Mouse (Mus musculus): ENCODE measurements around the gene Slc22a23. TPM values are rescaled to one million over a fixed set of nuclear protein-coding genes. Genes with fewer than 3 reads are reported as not detected.
A peak's percentile ranks its signal among the peaks of the same experiment; 100 is the strongest.

The Slc22a23 gene
- polyA plus RNA-seq, 1 experiment from 2014 or later: 12.8 TPM

DNA sequence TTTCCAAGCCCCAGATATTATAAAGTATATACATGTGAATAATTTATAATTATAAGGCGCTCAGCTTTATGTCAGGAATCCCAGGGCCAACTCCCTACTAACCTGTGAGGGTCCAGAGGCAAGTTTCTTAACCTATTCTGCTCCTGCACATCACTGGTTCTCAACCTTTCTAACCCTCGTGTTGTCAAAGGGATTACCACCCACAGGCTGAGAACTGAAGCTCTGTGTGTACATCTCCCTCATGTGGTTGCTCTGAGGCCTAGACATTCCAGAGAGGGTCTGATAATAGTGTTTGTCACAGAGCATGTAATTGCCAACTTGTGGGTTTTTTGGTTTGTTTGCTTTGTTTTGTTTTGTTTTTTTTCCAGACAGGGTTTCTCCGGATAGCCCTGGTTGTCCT is 198.1 kb downstream of the Slc22a23 start:
- H3K27me3 ChIP-seq: no peaks in the 10 kb centered on the region
- H3K4me1 ChIP-seq (replicated peaks): peaks cover 30% of the 10 kb centered on the region
- H3K9ac ChIP-seq: no peak overlapping the region
- H3K9me3 ChIP-seq: no peaks in the 10 kb centered on the region
- 57% methylated on average over 3 of the region's 3 CpGs for WGBS
- no peak for ATAC-seq (ENCODE audit: low FRiP score)
- peak overlapping the region; percentile 100 for H3K27ac ChIP-seq
- H3K4me3 ChIP-seq: no peak overlapping the region
- H3K4me2 ChIP-seq: no peak overlapping the region
- H3K36me3 ChIP-seq: no peaks in the 10 kb centered on the region

DNA sequence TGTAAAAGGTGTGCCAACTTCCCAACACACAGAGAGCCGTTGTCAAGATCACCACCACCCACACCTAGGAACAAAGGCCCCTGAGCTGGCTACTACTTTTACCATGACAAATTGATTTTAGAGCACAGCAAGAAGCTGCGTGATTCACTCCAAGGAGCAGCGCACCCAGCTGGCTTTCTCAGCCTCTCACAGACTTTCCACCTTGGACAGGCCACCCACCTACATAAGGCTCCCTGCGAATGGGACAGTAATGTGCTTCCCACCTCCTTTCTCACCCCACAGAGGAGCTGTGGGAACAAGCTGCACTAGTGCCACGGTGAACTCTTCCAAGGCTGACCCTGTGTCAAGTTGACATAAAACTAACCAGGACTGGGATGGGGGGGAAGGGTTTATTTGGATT is 201.6 kb downstream of the Slc22a23 start:
- peaks cover 13% of the 10 kb centered on the region for H3K4me1 ChIP-seq (replicated peaks)
- H3K4me2 ChIP-seq: no peak overlapping the region
- no peak overlapping the region for H3K4me3 ChIP-seq
- no peak for ATAC-seq (ENCODE audit: low FRiP score)
- no peaks in the 10 kb centered on the region for H3K36me3 ChIP-seq
- no peak overlapping the region for H3K9ac ChIP-seq
- no peaks in the 10 kb centered on the region for H3K9me3 ChIP-seq
- no peaks in the 10 kb centered on the region for H3K27me3 ChIP-seq
- WGBS: 28% methylated on average over 5 of the region's 5 CpGs
- H3K27ac ChIP-seq: no peak overlapping the region; the same call in 1 of the 2 replicates

DNA sequence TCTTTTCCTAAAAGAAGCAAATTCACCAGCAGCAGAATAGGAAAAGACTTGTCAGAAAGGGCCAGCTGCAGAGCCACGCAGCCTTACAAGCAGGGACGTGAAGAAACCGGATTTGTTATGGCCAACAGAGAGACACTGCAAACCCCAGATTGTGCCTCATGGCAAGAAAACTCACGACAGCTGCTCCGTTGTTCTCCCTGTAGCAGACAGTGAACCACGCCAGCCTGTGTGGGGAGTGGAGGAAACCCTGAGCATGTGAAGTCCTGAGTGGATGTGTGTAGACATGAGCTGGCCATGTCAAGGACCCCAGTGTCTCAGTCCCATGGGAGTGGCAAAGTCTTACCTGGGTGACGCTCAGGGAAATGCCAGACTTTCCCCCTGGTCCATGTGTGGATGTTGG is 208.4 kb downstream of the Slc22a23 start:
- ATAC-seq (ENCODE audit: low FRiP score): no peak
- Histone ChIP-seq H3K4me1 (replicated peaks) (peaks cover 54% of the 10 kb centered on the region), H3K9me3 (no peaks in the 10 kb centered on the region), H3K9ac (0 out of 2 replicates have a peak overlapping the region, but pooled peaks have one; percentile 35), H3K4me3 (no peak overlapping the region), H3K4me2 (no peak overlapping the region), H3K27me3 (no peaks in the 10 kb centered on the region), H3K36me3 (no peaks in the 10 kb centered on the region), H3K27ac (peak overlapping the region; percentile 100)
- 43% methylated on average over 7 of the region's 7 CpGs for WGBS

- Histone ChIP-seq H3K9ac (peak overlapping the region; percentile 100), H3K27ac (peak overlapping the region; percentile 100), H3K27me3 (no peaks in the 10 kb centered on the region), H3K4me3 (peak overlapping the region; percentile 96), H3K9me3 (no peaks in the 10 kb centered on the region), H3K4me2 (peak overlapping the region; percentile 83), H3K4me1 (replicated peaks) (peaks cover 58% of the 10 kb centered on the region), H3K36me3 (no peaks in the 10 kb centered on the region)
- WGBS: 14% methylated on average over 7 of the region's 7 CpGs
- no peak for ATAC-seq (ENCODE audit: low FRiP score)
These were observed 210.7 kb downstream of the Slc22a23 start for GRCm38 (mm10) chr13:34134276-34134675.

DNA sequence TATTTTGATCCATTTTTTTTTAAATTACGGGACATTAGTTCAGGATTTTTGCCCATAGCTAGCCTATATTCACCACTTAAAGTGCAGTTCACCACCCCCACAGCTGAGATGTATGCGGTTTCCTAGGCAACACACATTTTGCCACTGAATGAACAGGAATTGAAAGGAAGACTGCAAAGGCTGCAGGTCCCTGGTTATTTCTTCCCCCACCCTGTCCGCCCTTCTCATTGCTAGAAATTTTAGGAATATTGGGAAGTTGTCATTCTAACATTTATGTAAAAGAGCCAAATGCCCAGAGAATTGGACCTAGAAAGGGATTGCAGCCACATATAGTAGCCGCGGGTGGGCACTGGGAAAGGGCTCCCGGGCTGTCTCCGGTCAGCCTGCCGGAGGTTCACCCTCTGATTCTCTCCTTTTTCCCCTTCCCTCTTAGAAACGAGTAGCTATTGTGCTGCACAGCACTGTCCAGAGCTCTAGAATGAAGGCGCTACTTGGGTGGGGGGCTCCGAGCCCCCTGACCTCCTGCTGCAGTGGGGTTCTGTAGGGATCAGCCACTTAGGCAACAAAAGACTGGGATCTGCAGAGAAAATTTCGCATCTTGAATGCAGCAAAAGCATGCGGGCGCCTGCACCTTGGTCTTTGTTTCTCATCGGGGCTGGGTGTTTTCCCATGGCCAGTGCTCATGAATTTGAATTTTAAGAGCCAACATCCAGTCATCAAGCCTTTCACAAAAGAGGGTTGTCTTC is 211.5 kb downstream of the Slc22a23 start:
- Histone ChIP-seq H3K4me3 (peak overlapping the region; percentile 96), H3K9ac (peak overlapping the region; percentile 100), H3K4me2 (peak overlapping the region; percentile 83), H3K36me3 (peaks cover 3% of the 10 kb centered on the region; the same call in 1 of the 2 replicates), H3K27ac (peak overlapping the region; percentile 100), H3K4me1 (replicated peaks) (peaks cover 58% of the 10 kb centered on the region), H3K9me3 (no peaks in the 10 kb centered on the region), H3K27me3 (no peaks in the 10 kb centered on the region)
- ATAC-seq (ENCODE audit: low FRiP score): no peak
- WGBS: 2% methylated on average over 15 of the region's 15 CpGs

DNA sequence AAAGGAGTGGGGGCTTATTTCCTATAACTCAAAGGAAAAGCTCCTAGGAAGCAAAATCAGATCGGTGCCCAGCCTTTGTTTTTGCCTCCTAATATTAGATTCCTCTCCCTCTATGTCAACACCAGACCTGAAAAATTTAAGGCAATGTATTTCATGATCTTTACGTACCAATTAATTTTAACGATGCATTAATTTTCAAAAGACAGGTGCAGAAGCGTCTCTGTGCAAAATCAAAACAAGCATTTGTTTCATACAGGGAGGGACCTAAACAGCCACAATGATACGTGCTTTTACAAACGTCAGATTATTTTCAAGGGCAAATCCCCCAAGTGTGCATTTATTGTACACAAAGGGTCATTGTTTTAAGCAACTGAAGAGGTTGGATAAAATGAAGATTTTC is 212.1 kb downstream of the Slc22a23 start:
- Histone ChIP-seq H3K4me1 (replicated peaks) (peaks cover 55% of the 10 kb centered on the region), H3K36me3 (peaks cover 7% of the 10 kb centered on the region; the same call in 1 of the 2 replicates), H3K9ac (peak overlapping the region; percentile 100), H3K4me2 (peak overlapping the region; percentile 83), H3K9me3 (no peaks in the 10 kb centered on the region), H3K27ac (peak overlapping the region; percentile 100), H3K27me3 (no peaks in the 10 kb centered on the region), H3K4me3 (peak overlapping the region; percentile 96)
- no peak for ATAC-seq (ENCODE audit: low FRiP score)
- 10% methylated on average over 6 of the region's 6 CpGs for WGBS

GRCm38 (mm10) chr13:34132299-34132698 is 212.7 kb downstream of the Slc22a23 start:
- Histone ChIP-seq H3K9me3 (no peaks in the 10 kb centered on the region), H3K4me1 (replicated peaks) (peaks cover 50% of the 10 kb centered on the region), H3K36me3 (peaks cover 8% of the 10 kb centered on the region; the same call in 1 of the 2 replicates), H3K27me3 (no peaks in the 10 kb centered on the region), H3K27ac (peak overlapping the region; percentile 100), H3K4me3 (peak overlapping the region; percentile 96), H3K4me2 (peak overlapping the region; percentile 83), H3K9ac (peak overlapping the region; percentile 100)
- no peak for ATAC-seq (ENCODE audit: low FRiP score)
- WGBS: under 1% methylated on average over 15 of the region's 15 CpGs

DNA sequence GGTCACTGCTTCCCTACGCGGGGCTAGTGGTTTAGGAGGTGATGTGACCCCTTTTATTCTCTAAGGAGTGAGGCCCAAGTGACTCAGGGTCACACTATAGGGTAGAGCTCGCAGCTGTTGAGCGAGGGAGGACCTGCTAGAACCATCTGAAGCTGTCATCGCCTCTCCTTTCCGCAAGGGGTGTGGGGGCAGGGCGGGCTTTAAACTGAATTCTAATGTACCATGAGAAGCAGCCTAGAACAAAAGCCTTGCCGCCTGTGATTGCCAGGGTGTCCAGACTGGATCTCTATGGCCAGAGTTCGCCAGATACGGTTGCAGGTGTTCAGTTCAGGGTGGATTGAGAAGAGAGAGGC is 213.3 kb downstream of the Slc22a23 start:
- peak; percentile 34 for ATAC-seq (ENCODE audit: low FRiP score)
- no peaks in the 10 kb centered on the region for H3K9me3 ChIP-seq
- no peaks in the 10 kb centered on the region for H3K27me3 ChIP-seq
- H3K4me3 ChIP-seq: peak overlapping the region; percentile 96
- peak overlapping the region; percentile 100 for H3K27ac ChIP-seq
- H3K4me1 ChIP-seq (replicated peaks): peaks cover 43% of the 10 kb centered on the region
- WGBS: 1% methylated on average over 10 of the region's 10 CpGs
- peak overlapping the region; percentile 100 for H3K9ac ChIP-seq
- H3K4me2 ChIP-seq: peak overlapping the region; percentile 83
- H3K36me3 ChIP-seq: peaks cover 10% of the 10 kb centered on the region

GRCm38 (mm10) chr13:34131011-34131707 is 213.8 kb downstream of the Slc22a23 start:
- WGBS: under 1% methylated on average over 24 of the region's 24 CpGs

GRCm38 (mm10) chr13:34130226-34130731 is 214.7 kb downstream of the Slc22a23 start, which contains the start of gene Tubb2b:
TSS of gene Tubb2b (minus strand) at chr13:34130466.
- H3K27me3 ChIP-seq: no peaks in the 10 kb centered on the region
- H3K36me3 ChIP-seq: peaks cover 19% of the 10 kb centered on the region
- peak; percentile 94 for ATAC-seq (ENCODE audit: low FRiP score)
- H3K9me3 ChIP-seq: no peaks in the 10 kb centered on the region
- peak within 1 kb of the TSS; percentile 96 for H3K4me3 ChIP-seq
- peak within 1 kb of the TSS; percentile 100 for H3K9ac ChIP-seq
- peak within 1 kb of the TSS; percentile 83 for H3K4me2 ChIP-seq
- 0% methylated on average over 26 of the region's 26 CpGs for WGBS
- H3K27ac ChIP-seq: peak within 1 kb of the TSS; percentile 100
- H3K4me1 ChIP-seq (replicated peaks): peaks cover 38% of the 10 kb centered on the region

More at GRCm38 (mm10) chr13:34131011-34131707, 213.8 kb downstream of the Slc22a23 start:
- H3K27me3 ChIP-seq: no peaks in the 10 kb centered on the region
- H3K36me3 ChIP-seq: peaks cover 13% of the 10 kb centered on the region
- H3K9ac ChIP-seq: peak overlapping the region; percentile 100
- peak overlapping the region; percentile 100 for H3K27ac ChIP-seq
- peak; percentile 73 for ATAC-seq (ENCODE audit: low FRiP score)
- no peaks in the 10 kb centered on the region for H3K9me3 ChIP-seq
- peaks cover 38% of the 10 kb centered on the region for H3K4me1 ChIP-seq (replicated peaks)
- peak overlapping the region; percentile 83 for H3K4me2 ChIP-seq
- H3K4me3 ChIP-seq: peak overlapping the region; percentile 96

DNA sequence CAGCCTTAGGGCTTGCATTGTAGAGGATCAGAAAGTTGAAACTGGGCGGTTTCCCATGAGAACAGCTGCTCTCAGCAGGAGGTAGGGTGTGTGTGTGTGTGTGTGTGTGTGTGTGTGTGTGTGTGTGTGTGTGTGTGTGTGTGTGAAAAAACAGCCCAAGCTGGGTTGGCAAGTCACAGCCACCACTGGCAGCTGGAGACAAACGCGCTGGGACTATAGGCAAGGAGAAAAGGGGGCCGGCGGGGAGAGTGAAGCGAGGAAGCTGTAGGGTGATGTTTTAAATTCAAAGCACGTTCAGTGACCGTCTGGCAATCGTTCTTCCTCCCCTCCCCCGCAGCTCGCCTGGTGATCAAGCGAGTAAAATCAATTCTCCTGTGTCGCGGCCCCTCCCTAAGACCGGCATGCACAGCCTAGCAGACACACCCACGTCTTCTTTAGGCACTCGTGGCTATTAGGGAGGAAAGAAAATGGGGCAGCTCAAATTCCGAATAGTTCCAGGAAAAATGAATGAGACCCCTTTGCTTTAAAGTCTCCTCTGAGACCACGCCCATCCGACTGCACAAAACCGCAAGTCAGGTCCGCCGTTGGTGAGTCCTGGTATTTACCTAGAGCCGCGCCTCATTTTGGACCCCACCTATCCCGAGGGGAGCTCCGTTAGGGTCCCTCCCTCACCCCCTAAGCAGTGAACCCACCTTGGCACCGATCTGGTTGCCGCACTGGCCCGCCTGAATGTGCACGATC is 215.3 kb downstream of the Slc22a23 start:
- peak; percentile 9 for ATAC-seq (ENCODE audit: low FRiP score)
- H3K27me3 ChIP-seq: no peaks in the 10 kb centered on the region
- H3K4me2 ChIP-seq: peak overlapping the region; percentile 83
- WGBS: under 1% methylated on average over 31 of the region's 31 CpGs
- H3K36me3 ChIP-seq: peaks cover 23% of the 10 kb centered on the region
- H3K9me3 ChIP-seq: no peaks in the 10 kb centered on the region
- peak overlapping the region; percentile 100 for H3K27ac ChIP-seq
- H3K9ac ChIP-seq: peak overlapping the region; percentile 100
- peaks cover 38% of the 10 kb centered on the region for H3K4me1 ChIP-seq (replicated peaks)
- peak overlapping the region; percentile 96 for H3K4me3 ChIP-seq
